In the genomic region with DNA sequence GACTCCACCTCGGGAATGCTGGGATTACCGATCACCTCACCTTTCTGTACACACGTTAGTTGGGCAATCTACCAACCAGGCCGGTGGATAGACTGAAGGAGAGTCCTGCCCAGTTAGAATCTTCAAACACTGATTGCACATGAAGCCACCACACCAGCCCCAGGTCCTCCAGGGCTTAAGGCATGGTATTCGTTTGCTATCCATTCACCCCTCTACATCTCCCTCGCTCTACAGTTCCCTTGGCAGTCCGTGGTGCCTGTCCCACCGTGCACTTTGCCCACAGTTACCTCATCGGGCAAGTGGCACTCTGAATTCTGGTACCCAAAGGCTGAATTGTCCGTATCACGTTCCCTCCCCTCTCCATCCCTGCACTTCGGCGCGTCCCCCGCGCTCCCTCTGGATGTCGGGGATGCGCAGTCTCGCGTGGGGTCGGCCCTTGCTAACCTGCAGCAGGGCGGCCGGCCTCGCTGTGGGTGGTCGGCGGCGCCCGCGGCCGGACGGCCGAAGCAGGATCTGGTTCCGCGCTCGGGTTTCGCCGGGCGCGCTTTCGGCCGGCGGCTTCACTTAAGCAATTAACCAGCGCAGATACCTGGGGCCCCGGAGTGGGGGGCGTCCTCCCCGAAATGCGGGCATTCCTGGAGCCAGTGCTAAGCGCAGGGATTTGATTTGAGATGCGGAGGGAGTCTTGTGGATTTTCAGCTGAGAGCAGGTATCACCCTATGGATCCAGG, we compare ENCODE assay signal across 14 mouse cellular contexts. TPM values are rescaled to one million over a fixed set of nuclear protein-coding genes. Genes with fewer than 3 reads are reported as not detected.
DNase-seq lines count a peak whose midpoint lies in the region; ATAC-seq and TF ChIP-seq lines count a peak whose summit lies in the region.
"Had no signal": no experiment of that assay in that cellular context is flagged by ENCODE, and none has a peak within 500 bp of the region (broad histone marks: within the 10 kb centered on the region; RNA-seq: fewer than 3 reads in every experiment).

No protein-coding gene starts in this region.

- H3K9ac ChIP-seq in heart, embryonic 16.5 days (ENCODE audit: low read length), result no peak overlapping the region
- H3K9ac ChIP-seq in midbrain, embryonic 11.5 days (ENCODE audit: low read length), result no peak overlapping the region
- no peak overlapping the region for H3K9ac ChIP-seq in midbrain, embryonic 15.5 days
- peak overlapping the region; percentile 75 for H3K9ac ChIP-seq in intestine, postnatal 0 days (ENCODE audit: low read depth, low read length)
- peak overlapping the region; percentile 89 for H3K9ac ChIP-seq in stomach, postnatal 0 days (ENCODE audit: low read length)
- H3K9ac ChIP-seq: forebrain, embryonic 15.5 days; liver, embryonic 14.5 days had no signal

- WGBS in heart, embryonic 16.5 days, result under 1% methylated on average over 49 of the region's 49 CpGs
- under 1% methylated on average over 49 of the region's 49 CpGs for WGBS in midbrain, embryonic 11.5 days
- under 1% methylated on average over 49 of the region's 49 CpGs for WGBS in midbrain, embryonic 15.5 days
- WGBS in intestine, postnatal 0 days, result under 1% methylated on average over 49 of the region's 49 CpGs
- WGBS in stomach, postnatal 0 days, result 1% methylated on average over 48 of the region's 49 CpGs

- H3K4me2 ChIP-seq in heart, embryonic 16.5 days (ENCODE audit: low read depth, low read length), result peak overlapping the region; percentile 2; the same call in 1 of the 2 replicates
- H3K4me2 ChIP-seq in midbrain, embryonic 11.5 days, result no peak overlapping the region
- H3K4me2 ChIP-seq in midbrain, embryonic 15.5 days, result no peak overlapping the region
- peak overlapping the region; percentile 84 for H3K4me2 ChIP-seq in intestine, postnatal 0 days (replicated peaks; ENCODE audit: low read depth)
- H3K4me2 ChIP-seq in stomach, postnatal 0 days (replicated peaks; ENCODE audit: low read depth), result peak overlapping the region; percentile 71
- H3K4me2 ChIP-seq: forebrain, embryonic 15.5 days had no signal

- no peak for ATAC-seq in heart, embryonic 16.5 days (replicated peaks; ENCODE audit: extremely low read depth, insufficient read depth, low FRiP score)
- no peak for ATAC-seq in midbrain, embryonic 11.5 days (ENCODE audit: low FRiP score)
- ATAC-seq in midbrain, embryonic 15.5 days (replicated peaks), result no peak
- no peak for ATAC-seq in intestine, postnatal 0 days
- ATAC-seq in stomach, postnatal 0 days (ENCODE audit: low FRiP score, low TSS enrichment), result no peak
- ATAC-seq: forebrain, embryonic 15.5 days; hindbrain, postnatal 0 days had no signal

- TF ChIP-seq CTCF in intestine, postnatal 0 days (IDR thresholded peaks at IDR 0.05; ENCODE audit: low read depth), result no peak
- TF ChIP-seq CTCF in stomach, postnatal 0 days (IDR thresholded peaks at IDR 0.05; ENCODE audit: low read depth), result no peak

- H3K4me3 ChIP-seq in heart, embryonic 16.5 days (ENCODE audit: low read length), result no peak overlapping the region
- no peak overlapping the region for H3K4me3 ChIP-seq in midbrain, embryonic 11.5 days (ENCODE audit: low read depth, low read length)
- no peak overlapping the region for H3K4me3 ChIP-seq in midbrain, embryonic 15.5 days
- H3K4me3 ChIP-seq in intestine, postnatal 0 days (ENCODE audit: low read depth, low read length), result peak overlapping the region; percentile 65
- H3K4me3 ChIP-seq in stomach, postnatal 0 days (ENCODE audit: low read depth, low read length), result peak overlapping the region; percentile 69
- H3K4me3 ChIP-seq: forebrain, embryonic 15.5 days; myocyte had no signal

- H3K27ac ChIP-seq in heart, embryonic 16.5 days (ENCODE audit: low read length), result no peak overlapping the region
- H3K27ac ChIP-seq in midbrain, embryonic 11.5 days (ENCODE audit: low read depth, low read length), result no peak overlapping the region
- H3K27ac ChIP-seq in midbrain, embryonic 15.5 days, result no peak overlapping the region
- peak overlapping the region; percentile 87 for H3K27ac ChIP-seq in intestine, postnatal 0 days (ENCODE audit: low read depth, low read length)
- peak overlapping the region; percentile 99 for H3K27ac ChIP-seq in stomach, postnatal 0 days (replicated peaks)
- H3K27ac ChIP-seq: forebrain, embryonic 15.5 days; hindbrain, postnatal 0 days; liver, embryonic 14.5 days had no signal

- TF ChIP-seq EP300 in stomach, postnatal 0 days (optimal IDR thresholded peaks at IDR 0.05), result no peak

- intact Hi-C loops in heart, postnatal 36 days (cut with DNase I), result no loop called here

- no peak for DNase-seq in heart, postnatal 36 days
- peak; percentile 95 for DNase-seq in midbrain, embryonic 11.5 days (ENCODE audit: low spot score, missing footprints)
- no peak for DNase-seq in stomach, postnatal 0 days (ENCODE audit: low spot score)
- DNase-seq in cerebellum, adult 11 months, result no peak
- DNase-seq: cerebellum, postnatal 25 days; gastrocnemius, postnatal 36 days had no signal

- no peaks in the 10 kb centered on the region for H3K36me3 ChIP-seq in heart, embryonic 16.5 days (ENCODE audit: control insufficient read depth, insufficient read depth)
- no peaks in the 10 kb centered on the region for H3K36me3 ChIP-seq in midbrain, embryonic 11.5 days (ENCODE audit: control insufficient read depth, insufficient read depth, low read length)
- no peaks in the 10 kb centered on the region for H3K36me3 ChIP-seq in midbrain, embryonic 15.5 days (replicated peaks)
- H3K36me3 ChIP-seq in intestine, postnatal 0 days (ENCODE audit: control insufficient read depth, insufficient read depth), result no peaks in the 10 kb centered on the region
- no peaks in the 10 kb centered on the region for H3K36me3 ChIP-seq in stomach, postnatal 0 days (ENCODE audit: control insufficient read depth, insufficient read depth, low read length)
- H3K36me3 ChIP-seq: forebrain, embryonic 15.5 days had no signal

- peaks cover 94% of the 10 kb centered on the region for H3K27me3 ChIP-seq in heart, embryonic 16.5 days (ENCODE audit: control insufficient read depth, insufficient read depth, low read length)
- H3K27me3 ChIP-seq in midbrain, embryonic 11.5 days (ENCODE audit: control insufficient read depth, insufficient read depth, low read length), result peaks cover 99% of the 10 kb centered on the region
- peaks cover 99% of the 10 kb centered on the region for H3K27me3 ChIP-seq in midbrain, embryonic 15.5 days (replicated peaks)
- H3K27me3 ChIP-seq in intestine, postnatal 0 days (replicated peaks; ENCODE audit: control insufficient read depth, insufficient read depth, low read length), result peaks cover 94% of the 10 kb centered on the region
- H3K27me3 ChIP-seq in stomach, postnatal 0 days (ENCODE audit: control insufficient read depth, insufficient read depth, low read length), result peaks cover 7% of the 10 kb centered on the region

- peaks cover 9% of the 10 kb centered on the region for H3K4me1 ChIP-seq in heart, embryonic 16.5 days (ENCODE audit: control insufficient read depth, insufficient read depth, low read length)
- H3K4me1 ChIP-seq in midbrain, embryonic 11.5 days (ENCODE audit: control insufficient read depth, insufficient read depth, low read length), result peaks cover 23% of the 10 kb centered on the region
- peaks cover 26% of the 10 kb centered on the region for H3K4me1 ChIP-seq in midbrain, embryonic 15.5 days
- no peaks in the 10 kb centered on the region for H3K4me1 ChIP-seq in intestine, postnatal 0 days (replicated peaks; ENCODE audit: control insufficient read depth, insufficient read depth, low read length)
- H3K4me1 ChIP-seq in stomach, postnatal 0 days (replicated peaks; ENCODE audit: control insufficient read depth, insufficient read depth), result 0 out of 2 replicates have a peak, but pooled peaks cover 3% of the 10 kb centered on the region

- H3K9me3 ChIP-seq in heart, embryonic 16.5 days (replicated peaks; ENCODE audit: control insufficient read depth, low read length), result no peaks in the 10 kb centered on the region
- H3K9me3 ChIP-seq in midbrain, embryonic 11.5 days (ENCODE audit: control insufficient read depth, low read length), result no peaks in the 10 kb centered on the region
- no peaks in the 10 kb centered on the region for H3K9me3 ChIP-seq in midbrain, embryonic 15.5 days
- no peaks in the 10 kb centered on the region for H3K9me3 ChIP-seq in intestine, postnatal 0 days (ENCODE audit: control insufficient read depth)
- no peaks in the 10 kb centered on the region for H3K9me3 ChIP-seq in stomach, postnatal 0 days (ENCODE audit: control insufficient read depth, low read length)
- H3K9me3 ChIP-seq: forebrain, embryonic 15.5 days had no signal

RNA-seq across cellular contexts. Expression of gene Foxf1, which starts 3.7 kb away (rescaled TPM):
- 1.9 and 8.9 TPM in 2 replicates for polyA plus RNA-seq in heart, embryonic 16.5 days (2015; fragmentation: Nextera tagmentation; extraction: Ambion mirVana)
- under 1 TPM; 0.22 to 0.25 TPM for total RNA-seq in heart, postnatal 36 days (2021)
- 0.17 and 0.20 TPM in 2 replicates for polyA plus RNA-seq in midbrain, embryonic 11.5 days (2014; fragmentation: Nextera tagmentation; extraction: Ambion mirVana)
- polyA plus RNA-seq in midbrain, embryonic 15.5 days (2015; fragmentation: Nextera tagmentation; extraction: Ambion mirVana), result 1.0 and 1.6 TPM in 2 replicates
- 49.8 and 50.1 TPM in 2 replicates for polyA plus RNA-seq in intestine, postnatal 0 days (2015; fragmentation: Nextera tagmentation; extraction: Ambion mirVana)
- polyA plus RNA-seq in stomach, postnatal 0 days (2015; fragmentation: Nextera tagmentation; extraction: Ambion mirVana), result 59.3 and 64.0 TPM in 2 replicates
- total RNA-seq: CH12.LX; gastrocnemius, postnatal 36 days had no signal
- polyA plus RNA-seq: myocyte had no signal

RNA-seq across cellular contexts. Expression of gene Mthfsd, which starts 27.7 kb away (rescaled TPM):
- polyA plus RNA-seq in heart, embryonic 16.5 days (2015; fragmentation: Nextera tagmentation; extraction: Ambion mirVana), result 32.1 and 32.3 TPM in 2 replicates
- total RNA-seq in heart, postnatal 36 days (2021), result 10 to 100 TPM; 11.0 to 12.2 TPM
- polyA plus RNA-seq in midbrain, embryonic 11.5 days (2014; fragmentation: Nextera tagmentation; extraction: Ambion mirVana), result 47.4 and 50.4 TPM in 2 replicates
- 51.1 and 52.3 TPM in 2 replicates for polyA plus RNA-seq in midbrain, embryonic 15.5 days (2015; fragmentation: Nextera tagmentation; extraction: Ambion mirVana)
- 24.9 and 25.1 TPM in 2 replicates for polyA plus RNA-seq in intestine, postnatal 0 days (2015; fragmentation: Nextera tagmentation; extraction: Ambion mirVana)
- 33.0 and 38.1 TPM in 2 replicates for polyA plus RNA-seq in stomach, postnatal 0 days (2015; fragmentation: Nextera tagmentation; extraction: Ambion mirVana)

RNA-seq across cellular contexts. Expression of gene Foxc2, which starts 35.4 kb away (rescaled TPM):
- 3.5 and 4.4 TPM in 2 replicates for polyA plus RNA-seq in heart, embryonic 16.5 days (2015; fragmentation: Nextera tagmentation; extraction: Ambion mirVana)
- 1 to 10 TPM; 1.9 to 2.4 TPM for total RNA-seq in heart, postnatal 36 days (2021)
- polyA plus RNA-seq in midbrain, embryonic 11.5 days (2014; fragmentation: Nextera tagmentation; extraction: Ambion mirVana), result 7.0 and 7.1 TPM in 2 replicates
- polyA plus RNA-seq in midbrain, embryonic 15.5 days (2015; fragmentation: Nextera tagmentation; extraction: Ambion mirVana), result 4.2 and 5.2 TPM in 2 replicates
- 0.48 and 0.60 TPM in 2 replicates for polyA plus RNA-seq in intestine, postnatal 0 days (2015; fragmentation: Nextera tagmentation; extraction: Ambion mirVana)
- polyA plus RNA-seq in stomach, postnatal 0 days (2015; fragmentation: Nextera tagmentation; extraction: Ambion mirVana), result 0.40 and 0.41 TPM in 2 replicates
- total RNA-seq: CH12.LX had no signal

RNA-seq across cellular contexts. Expression of gene Foxl1, which starts 47.2 kb away (rescaled TPM):
- 0.49 and 0.62 TPM in 2 replicates for polyA plus RNA-seq in heart, embryonic 16.5 days (2015; fragmentation: Nextera tagmentation; extraction: Ambion mirVana)
- total RNA-seq in heart, postnatal 36 days (2021), result under 1 TPM in 1 of 2 experiments, not detected in 1; 0.14 TPM
- polyA plus RNA-seq in midbrain, embryonic 11.5 days (2014; fragmentation: Nextera tagmentation; extraction: Ambion mirVana), result 0.46 and 0.79 TPM in 2 replicates
- polyA plus RNA-seq in midbrain, embryonic 15.5 days (2015; fragmentation: Nextera tagmentation; extraction: Ambion mirVana), result 0.12 and 0.18 TPM in 2 replicates
- polyA plus RNA-seq in intestine, postnatal 0 days (2015; fragmentation: Nextera tagmentation; extraction: Ambion mirVana), result 2.6 and 2.8 TPM in 2 replicates
- polyA plus RNA-seq in stomach, postnatal 0 days (2015; fragmentation: Nextera tagmentation; extraction: Ambion mirVana), result 2.8 and 2.9 TPM in 2 replicates
- total RNA-seq: gastrocnemius, postnatal 36 days had no signal

Comparison
In these comparisons a context has a peak if more than half of its experiments do, and no peak if none do; other contexts are left out.
1. H3K27ac ChIP-seq: peak in intestine, postnatal 0 days (single experiment) and stomach, postnatal 0 days (single experiment); none in heart, embryonic 16.5 days (single experiment), midbrain, embryonic 11.5 days (single experiment) and midbrain, embryonic 15.5 days (single experiment).
2. H3K4me2 ChIP-seq: peak in heart, embryonic 16.5 days (single experiment), intestine, postnatal 0 days (single experiment) and stomach, postnatal 0 days (single experiment); none in midbrain, embryonic 11.5 days (single experiment) and midbrain, embryonic 15.5 days (single experiment).
3. H3K4me3 ChIP-seq: peak in intestine, postnatal 0 days (single experiment) and stomach, postnatal 0 days (single experiment); none in heart, embryonic 16.5 days (single experiment), midbrain, embryonic 11.5 days (single experiment) and midbrain, embryonic 15.5 days (single experiment).
4. H3K9ac ChIP-seq: peak in intestine, postnatal 0 days (single experiment) and stomach, postnatal 0 days (single experiment); none in heart, embryonic 16.5 days (single experiment), midbrain, embryonic 11.5 days (single experiment) and midbrain, embryonic 15.5 days (single experiment).